Mouse (Mus musculus) hindbrain, embryonic 14.5 days (tissue): ENCODE data around the gene Herc6. TPM values are rescaled to one million over a fixed set of nuclear protein-coding genes. Genes with fewer than 3 reads are reported as not detected.
"Not testable (repeated sequence)": the region's sequence is repeated elsewhere in the genome, so short reads cannot be mapped to it uniquely, and the experiment has no call there.

Source experiments
- ATAC-seq: fragments of 200-750 bp; cut with Nextera tagmentation; 2 replicates; pipeline ENCODE4 v1.8.0; 2017; ENCODE audit warnings: moderate number of reproducible peaks, mild to moderate bottlenecking, moderate TSS enrichment, moderate library complexity; ENCODE audit not compliant: low FRiP score
- DNase-seq: peaks from one replicate; pipeline ENCODE4 v3.0.0-alpha.2; 2015; ENCODE audit warnings: low spot score
- H3K27ac ChIP-seq: fragments of 300-500 bp; sonication (generic); 2 replicates; pipeline ENCODE4 v1.5.1; 2014; ENCODE audit warnings: mild to moderate bottlenecking, moderate library complexity
- H3K27me3 ChIP-seq: fragments of 300-500 bp; sonication (generic); 2 replicates; pipeline ENCODE4 v1.6.1; 2014; ENCODE audit warnings: mild to moderate bottlenecking, low read length, mixed read lengths; ENCODE audit not compliant: control insufficient read depth, insufficient read depth
- H3K36me3 ChIP-seq: fragments of 300-500 bp; sonication (generic); replicated peaks from 2 replicates; pipeline ENCODE4 v1.6.1; 2014; ENCODE audit not compliant: control insufficient read depth, insufficient read depth
- H3K4me1 ChIP-seq: fragments of 300-500 bp; sonication (generic); replicated peaks from 2 replicates; pipeline ENCODE4 v1.6.1; 2014; ENCODE audit warnings: antibody characterized with exemption, low read length, mixed read lengths; ENCODE audit not compliant: control insufficient read depth, insufficient read depth
- H3K4me2 ChIP-seq: fragments of 300-500 bp; sonication (generic); replicated peaks from 2 replicates; pipeline ENCODE4 v1.6.1; 2014; ENCODE audit warnings: mild to moderate bottlenecking, moderate library complexity
- H3K4me3 ChIP-seq: fragments of 300-500 bp; sonication (generic); replicated peaks from 2 replicates; pipeline ENCODE4 v1.5.1; 2014; ENCODE audit warnings: mild to moderate bottlenecking, low read length
- H3K9ac ChIP-seq: fragments of 300-500 bp; sonication (generic); 2 replicates; pipeline ENCODE4 v1.6.1; 2014
- H3K9me3 ChIP-seq: fragments of 300-500 bp; sonication (generic); 2 replicates; pipeline ENCODE4 v1.6.1; 2016; ENCODE audit warnings: low read length; ENCODE audit not compliant: control insufficient read depth
- WGBS: fragments of 180-500 bp; shearing (Covaris S2); extraction: QIAGEN DNeasy Blood & Tissue Kit; methylation state at CpG from one replicate; pipeline ENCODE4 v1.1.7; 2014; 5-methylcytosine and 5-hydroxymethylcytosine counted together
- polyA plus RNA-seq: library from polyadenylated mRNA; unstranded; fragments of >200 nt; fragmentation: Nextera tagmentation; extraction: Ambion mirVana; gene quantifications from 2 replicates; pipeline ENCODE4 v1.2.1, GENCODE M21; 2014

The Herc6 gene
- polyA plus RNA-seq, 1 experiment from 2014 or later: 0.78 TPM

- Histone ChIP-seq H3K36me3 (no peaks in the 10 kb centered on the region), H3K4me2 (peak overlapping the region; percentile 81), H3K4me3 (peak overlapping the region; percentile 71), H3K9ac (peak overlapping the region; percentile 55), H3K9me3 (no peaks in the 10 kb centered on the region), H3K4me1 (peaks cover 13% of the 10 kb centered on the region; the same call in 1 of the 2 replicates), H3K27ac (peak overlapping the region; percentile 57; the same call in 1 of the 2 replicates), H3K27me3 (no peaks in the 10 kb centered on the region)
- DNase-seq (peak; percentile 26), ATAC-seq (peak; percentile 38; the same call in 1 of the 2 replicates)
- WGBS: 26% methylated on average over 14 of the region's 14 CpGs
Observed at GRCm38 (mm10) chr6:57535971-57536669, 44.7 kb upstream of the Herc6 start.

GRCm38 (mm10) chr6:57537887-57538286, 42.9 kb upstream of the Herc6 start:
- 95% methylated on average over 5 of the region's 5 CpGs for WGBS
- ATAC-seq (no peak), DNase-seq (no peak)
- no peak overlapping the region for H3K9ac ChIP-seq
- H3K27me3 ChIP-seq: no peaks in the 10 kb centered on the region
- H3K36me3 ChIP-seq: no peaks in the 10 kb centered on the region
- H3K4me1 ChIP-seq: peaks cover 13% of the 10 kb centered on the region; the same call in 1 of the 2 replicates
- H3K4me3 ChIP-seq: no peak overlapping the region
- H3K4me2 ChIP-seq: no peak overlapping the region
- no peak overlapping the region for H3K27ac ChIP-seq
- H3K9me3 ChIP-seq: no peaks in the 10 kb centered on the region

GRCm38 (mm10) chr6:57540950-57541498, 39.8 kb upstream of the Herc6 start:
- no peak overlapping the region for H3K9ac ChIP-seq
- H3K4me2 ChIP-seq: no peak overlapping the region
- no peaks in the 10 kb centered on the region for H3K9me3 ChIP-seq
- DNase-seq: no peak
- H3K4me1 ChIP-seq: no peaks in the 10 kb centered on the region
- H3K36me3 ChIP-seq: no peaks in the 10 kb centered on the region
- ATAC-seq: no peak
- no peak overlapping the region for H3K27ac ChIP-seq
- H3K27me3 ChIP-seq: no peaks in the 10 kb centered on the region
- no peak overlapping the region for H3K4me3 ChIP-seq
- 81% methylated on average over 5 of the region's 5 CpGs for WGBS

GRCm38 (mm10) chr6:57541737-57542335, 39.0 kb upstream of the Herc6 start:
- H3K4me3 ChIP-seq: no peak overlapping the region
- no peak for ATAC-seq
- DNase-seq: no peak
- H3K9ac ChIP-seq: no peak overlapping the region
- H3K4me1 ChIP-seq: no peaks in the 10 kb centered on the region
- WGBS: 89% methylated on average over 1 of the region's 1 CpGs
- no peak overlapping the region for H3K27ac ChIP-seq
- H3K27me3 ChIP-seq: no peaks in the 10 kb centered on the region
- H3K36me3 ChIP-seq: no peaks in the 10 kb centered on the region
- H3K4me2 ChIP-seq: no peak overlapping the region
- no peaks in the 10 kb centered on the region for H3K9me3 ChIP-seq

GRCm38 (mm10) chr6:57543591-57543990, 37.2 kb upstream of the Herc6 start:
- not testable (repeated sequence) for DNase-seq, H3K36me3 ChIP-seq, H3K9me3 ChIP-seq, H3K9ac ChIP-seq, H3K4me2 ChIP-seq, H3K27ac ChIP-seq, H3K4me3 ChIP-seq, H3K27me3 ChIP-seq, ATAC-seq, H3K4me1 ChIP-seq

- Histone ChIP-seq H3K4me2 (no peak overlapping the region), H3K9ac (no peak overlapping the region), H3K9me3 (no peaks in the 10 kb centered on the region), H3K27ac (no peak overlapping the region), H3K4me3 (no peak overlapping the region), H3K4me1 (no peaks in the 10 kb centered on the region), H3K27me3 (no peaks in the 10 kb centered on the region), H3K36me3 (no peaks in the 10 kb centered on the region)
- peak; percentile 40; the same call in 1 of the 2 replicates for ATAC-seq
- no peak for DNase-seq
- 57% methylated on average over 2 of the region's 2 CpGs for WGBS
Observed at GRCm38 (mm10) chr6:57544866-57545265, 35.9 kb upstream of the Herc6 start.

GRCm38 (mm10) chr6:57551211-57551796, 29.5 kb upstream of the Herc6 start:
- H3K4me3 ChIP-seq: no peak overlapping the region
- no peak for ATAC-seq
- no peaks in the 10 kb centered on the region for H3K27me3 ChIP-seq
- no peaks in the 10 kb centered on the region for H3K9me3 ChIP-seq
- no peak for DNase-seq
- no peak overlapping the region for H3K27ac ChIP-seq
- H3K4me1 ChIP-seq: no peaks in the 10 kb centered on the region
- 93% methylated on average over 3 of the region's 3 CpGs for WGBS
- no peaks in the 10 kb centered on the region for H3K36me3 ChIP-seq
- no peak overlapping the region for H3K4me2 ChIP-seq
- H3K9ac ChIP-seq: no peak overlapping the region

GRCm38 (mm10) chr6:57557796-57558317, 22.9 kb upstream of the Herc6 start:
- no peak for ATAC-seq
- no peaks in the 10 kb centered on the region for H3K9me3 ChIP-seq
- no peaks in the 10 kb centered on the region for H3K36me3 ChIP-seq
- no peak for DNase-seq
- H3K9ac ChIP-seq: no peak overlapping the region
- H3K27me3 ChIP-seq: no peaks in the 10 kb centered on the region
- WGBS: 72% methylated on average over 4 of the region's 4 CpGs
- H3K4me3 ChIP-seq: no peak overlapping the region
- H3K27ac ChIP-seq: no peak overlapping the region
- no peaks in the 10 kb centered on the region for H3K4me1 ChIP-seq
- H3K4me2 ChIP-seq: no peak overlapping the region

GRCm38 (mm10) chr6:57563454-57563853, 17.3 kb upstream of the Herc6 start:
- Histone ChIP-seq H3K4me3 (no peak overlapping the region), H3K27me3 (no peaks in the 10 kb centered on the region), H3K9me3 (no peaks in the 10 kb centered on the region), H3K36me3 (no peaks in the 10 kb centered on the region), H3K4me2 (no peak overlapping the region), H3K27ac (no peak overlapping the region), H3K9ac (no peak overlapping the region), H3K4me1 (no peaks in the 10 kb centered on the region)
- 76% methylated on average over 1 of the region's 1 CpGs for WGBS
- ATAC-seq (no peak), DNase-seq (no peak)
